Mouse (Mus musculus) lung, adult 2 months (tissue): Measurements from ENCODE around the gene Trabd.
A peak's percentile ranks its signal among the peaks of the same experiment; 100 is the strongest.

Experiments
- CTCF ChIP-seq: fragments of 200-500 bp; IDR thresholded peaks from 2 replicates; pipeline ENCODE4 v1.5.1; 2011; ENCODE audit warnings: mild to moderate bottlenecking, low read length, control low read depth; ENCODE audit not compliant: insufficient read depth
- POLR2A ChIP-seq: fragments of 200-500 bp; IDR thresholded peaks from 2 replicates; pipeline ENCODE4 v1.6.1; 2011; ENCODE audit warnings: low read depth, mild to moderate bottlenecking, control low read depth, low read length, borderline replicate concordance; ENCODE audit errors: extremely low read depth

GRCm38 (mm10) chr15:89128382-89129350 lies 53.7 kb downstream of the Trabd start, which contains the start of gene Hdac10:
- TF ChIP-seq CTCF (peak; percentile 93), POLR2A (peak; percentile 66; the same call in 1 of the 2 replicates)
